Mouse (Mus musculus) T-helper 17 cell (primary cell): Measurements from ENCODE around the gene Tsga10ip.

Source experiments
- in situ Hi-C, 2 experiments: fragments of 300-600 bp; cut with MboI, MseI; formaldehyde crosslinking; loops; 1 replicate in 1 of 2; 2 replicates in 1 of 2; pipeline ENCODE4 v1.15.1; 2025; ENCODE audit warnings: high pct_unique_total_duplicates in 2 of 2

Gene Tsga10ip

GRCm38 (mm10) chr19:5395371-5395770 lies 7.0 kb downstream of the Tsga10ip start:
- in situ Hi-C loops = loop anchor here in 1 of 2 experiments (25.0 kb wide), 1 partner anchor 1833 kb away; no protein-coding TSS in a partner anchor

GRCm38 (mm10) chr19:5394168-5394567 lies 8.2 kb downstream of the Tsga10ip start:
- in situ Hi-C loops = loop anchor here (5.0 to 25.0 kb wide), 2 partner anchors 58 to 1832 kb away; no protein-coding TSS in a partner anchor

GRCm38 (mm10) chr19:5392892-5393291 lies 9.4 kb downstream of the Tsga10ip start:
- in situ Hi-C loops = loop anchor here (5.0 to 25.0 kb wide), 2 partner anchors 59 to 1831 kb away; no protein-coding TSS in a partner anchor

GRCm38 (mm10) chr19:5390416-5390815 lies 11.9 kb downstream of the Tsga10ip start:
- in situ Hi-C loops = loop anchor here (5.0 to 25.0 kb wide), 2 partner anchors 62 to 1828 kb away; no protein-coding TSS in a partner anchor

GRCm38 (mm10) chr19:5389647-5390046 lies 12.7 kb downstream of the Tsga10ip start:
- in situ Hi-C loops = loop anchor here (5.0 to 25.0 kb wide), 2 partner anchors 63 to 1827 kb away; no protein-coding TSS in a partner anchor

GRCm38 (mm10) chr19:5388588-5389242 lies 13.6 kb downstream of the Tsga10ip start, which contains the start of gene Sart1:
Gene Sart1, minus strand, starts transcription at chr19:5388703.
- in situ Hi-C loops = loop anchor here in 1 of 2 experiments (25.0 kb wide), 1 partner anchor 1826 kb away; no protein-coding TSS in a partner anchor

GRCm38 (mm10) chr19:5388011-5388441 lies 14.3 kb downstream of the Tsga10ip start:
- in situ Hi-C loops = loop anchor here in 1 of 2 experiments (25.0 kb wide), 1 partner anchor 1826 kb away; no protein-coding TSS in a partner anchor

GRCm38 (mm10) chr19:5384715-5385114 lies 17.6 kb downstream of the Tsga10ip start:
- in situ Hi-C loops = loop anchor here in 1 of 2 experiments (25.0 kb wide), 1 partner anchor 1822 kb away; no protein-coding TSS in a partner anchor

- in situ Hi-C loops = loop anchor here in 1 of 2 experiments (25.0 kb wide), 1 partner anchor 1821 kb away; no protein-coding TSS in a partner anchor
These were observed 19.0 kb downstream of the Tsga10ip start for GRCm38 (mm10) chr19:5383326-5383725.

GRCm38 (mm10) chr19:5377446-5377845 lies 24.9 kb downstream of the Tsga10ip start:
- in situ Hi-C loops = loop anchor here in 1 of 2 experiments (25.0 kb wide), 1 partner anchor 1815 kb away; no protein-coding TSS in a partner anchor

- in situ Hi-C loops = loop anchor here in 1 of 2 experiments (25.0 kb wide), 1 partner anchor 1812 kb away; no protein-coding TSS in a partner anchor
These were observed 27.6 kb downstream of the Tsga10ip start for GRCm38 (mm10) chr19:5374748-5375147.

- in situ Hi-C loops = no loop called here
These were observed 28.1 kb downstream of the Tsga10ip start for GRCm38 (mm10) chr19:5374177-5374576.

- in situ Hi-C loops = no loop called here
These were observed 29.6 kb downstream of the Tsga10ip start for GRCm38 (mm10) chr19:5372724-5373123.

- in situ Hi-C loops = no loop called here
These were observed 31.4 kb downstream of the Tsga10ip start for GRCm38 (mm10) chr19:5370932-5371331.

- in situ Hi-C loops = no loop called here
These were observed 34.9 kb downstream of the Tsga10ip start for GRCm38 (mm10) chr19:5367455-5367854.

GRCm38 (mm10) chr19:5367053-5367359 lies 35.3 kb downstream of the Tsga10ip start, which contains the start of gene Banf1:
Gene Banf1, minus strand, starts transcription at chr19:5367168.
- in situ Hi-C loops = no loop called here

GRCm38 (mm10) chr19:5366175-5367052 lies 35.9 kb downstream of the Tsga10ip start, which contains the start of gene Eif1ad:
Gene Eif1ad, plus strand, starts transcription at chr19:5366741.
- in situ Hi-C loops = no loop called here

- in situ Hi-C loops = no loop called here
These were observed 36.6 kb downstream of the Tsga10ip start for GRCm38 (mm10) chr19:5365751-5366150.

GRCm38 (mm10) chr19:5364124-5364523 lies 38.2 kb downstream of the Tsga10ip start:
- in situ Hi-C loops = no loop called here

- in situ Hi-C loops = no loop called here
These were observed 40.1 kb downstream of the Tsga10ip start for GRCm38 (mm10) chr19:5362186-5362585.

- in situ Hi-C loops = no loop called here
These were observed 46.2 kb downstream of the Tsga10ip start for GRCm38 (mm10) chr19:5356080-5356479.
